Mouse (Mus musculus) stomach, embryonic 14.5 days (tissue): ENCODE results near the gene Klrb1b. TPM values are rescaled to one million over a fixed set of nuclear protein-coding genes. Genes with fewer than 3 reads are reported as not detected.
A peak's percentile ranks its signal among the peaks of the same experiment; 100 is the strongest.

Experiments
- ATAC-seq: fragments of 200-750 bp; cut with Nextera tagmentation; 2 replicates; pipeline ENCODE4 v1.8.0; 2017; ENCODE audit warnings: low read depth, moderate TSS enrichment; ENCODE audit not compliant: insufficient number of reproducible peaks, insufficient read depth, low FRiP score
- H3K27ac ChIP-seq: fragments of 300-500 bp; sonication (generic); 2 replicates; pipeline ENCODE4 v1.5.1; 2014; ENCODE audit warnings: mild to moderate bottlenecking, low read length, moderate library complexity, mixed read lengths
- H3K27me3 ChIP-seq: fragments of 300-500 bp; sonication (generic); 2 replicates; pipeline ENCODE4 v1.6.1; 2014; ENCODE audit warnings: low read length, control low read depth, mixed read lengths; ENCODE audit not compliant: control insufficient read depth, insufficient read depth
- H3K36me3 ChIP-seq: fragments of 300-500 bp; sonication (generic); 2 replicates; pipeline ENCODE4 v1.6.1; 2014; ENCODE audit warnings: mild to moderate bottlenecking, control low read depth, low read length, moderate library complexity, mixed read lengths; ENCODE audit not compliant: control insufficient read depth, insufficient read depth
- H3K4me1 ChIP-seq: fragments of 300-500 bp; sonication (generic); 2 replicates; pipeline ENCODE4 v1.6.1; 2014; ENCODE audit warnings: low read length, control low read depth, mixed read lengths; ENCODE audit not compliant: control insufficient read depth, insufficient read depth
- H3K4me2 ChIP-seq: fragments of 300-500 bp; sonication (generic); replicated peaks from 2 replicates; pipeline ENCODE4 v1.6.1; 2014; ENCODE audit warnings: low read depth, low read length, control low read depth
- H3K4me3 ChIP-seq: fragments of 300-500 bp; sonication (generic); 2 replicates; pipeline ENCODE4 v1.5.1; 2014; ENCODE audit warnings: low read depth, low read length, control low read depth
- H3K9ac ChIP-seq: fragments of 300-500 bp; sonication (generic); replicated peaks from 2 replicates; pipeline ENCODE4 v1.6.1; 2014; ENCODE audit warnings: low read depth, mild to moderate bottlenecking, control low read depth, low read length, moderate library complexity, mixed read lengths
- H3K9me3 ChIP-seq: fragments of 300-500 bp; sonication (generic); 2 replicates; pipeline ENCODE4 v1.6.1; 2016; ENCODE audit warnings: low read depth, low read length, control low read depth; ENCODE audit not compliant: control insufficient read depth
- WGBS: fragments of 180-500 bp; shearing (Covaris S2); extraction: QIAGEN DNeasy Blood & Tissue Kit; methylation state at CpG from one replicate; pipeline ENCODE4 v1.1.7; 2014; 5-methylcytosine and 5-hydroxymethylcytosine counted together
- polyA plus RNA-seq: library from polyadenylated mRNA; unstranded; fragments of >200 nt; fragmentation: Nextera tagmentation; extraction: Ambion mirVana; gene quantifications from 2 replicates; pipeline ENCODE4 v1.2.1, GENCODE M21; 2014

The Klrb1b gene
- 0.29 and 0.34 TPM in 2 replicates for polyA plus RNA-seq

DNA sequence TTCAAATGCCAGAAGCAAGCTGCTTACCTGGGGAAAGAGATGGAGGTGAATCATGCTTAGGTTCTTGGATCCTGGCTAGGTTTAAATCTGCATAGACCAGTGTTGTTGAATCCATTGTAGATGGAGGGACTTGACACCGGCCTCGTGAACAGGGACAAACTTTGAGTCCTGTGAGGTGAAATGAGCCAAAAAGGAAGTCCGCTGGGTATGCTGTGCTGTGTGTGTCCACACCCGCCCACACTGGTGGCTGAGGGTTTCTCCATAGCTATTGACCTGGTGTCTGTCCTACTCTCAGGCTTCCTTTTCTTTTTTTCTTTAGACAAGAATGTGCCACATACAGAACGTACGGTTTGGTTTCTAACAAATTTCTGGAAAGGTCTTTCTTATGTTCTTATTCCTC, at the start of gene Klrb1b, which contains the start of gene Gm44511:
TSS of gene Klrb1b (minus strand) at position 200 of the 400 bp plus-strand sequence.
TSS of gene Gm44511 (minus strand) at position 184 of the 400 bp plus-strand sequence.
- Histone ChIP-seq H3K4me2 (no peak within 1 kb of the TSS), H3K9ac (no peak within 1 kb of the TSS), H3K27me3 (no peaks in the 10 kb centered on the region), H3K4me3 (no peak within 1 kb of the TSS), H3K4me1 (no peaks in the 10 kb centered on the region), H3K9me3 (no peaks in the 10 kb centered on the region), H3K36me3 (no peaks in the 10 kb centered on the region), H3K27ac (no peak within 1 kb of the TSS)
- ATAC-seq, result no peak
- WGBS, result 85% methylated on average over 6 of the region's 6 CpGs

DNA sequence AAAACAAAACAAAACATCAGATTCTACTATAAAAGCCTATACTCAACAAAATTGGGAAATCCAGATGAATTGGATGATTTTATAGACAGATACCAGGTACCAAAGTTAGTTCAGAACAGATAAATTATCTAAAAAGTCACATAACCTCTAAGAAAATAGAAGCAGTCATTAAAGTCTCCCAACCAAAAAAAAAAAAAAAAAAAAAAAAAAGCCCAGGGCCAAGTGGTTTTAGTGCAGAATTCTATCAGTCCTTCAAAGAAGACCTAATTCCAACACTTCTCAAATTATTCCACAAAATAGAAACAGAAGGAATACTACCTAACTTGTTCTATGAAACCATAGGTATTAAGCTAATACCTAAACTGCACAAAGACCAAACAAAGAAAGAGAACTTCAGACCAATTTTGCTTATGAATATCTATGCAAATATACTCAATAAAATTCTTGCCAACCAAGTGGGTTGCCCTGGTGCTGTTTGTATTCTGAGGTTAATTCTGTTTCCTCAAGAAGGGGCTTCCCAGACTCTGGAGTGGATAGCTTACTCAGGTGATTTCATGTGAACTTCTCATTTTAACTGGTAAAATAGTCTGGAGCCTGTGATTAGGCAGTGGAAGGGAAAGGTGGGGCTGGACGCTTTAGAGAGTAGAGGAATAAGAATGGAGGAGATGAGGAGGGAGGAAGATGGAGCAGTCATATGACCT, 45.9 kb upstream of the Klrb1b start:
- no peak for ATAC-seq
- Histone ChIP-seq H3K9me3 (no peaks in the 10 kb centered on the region), H3K36me3 (no peaks in the 10 kb centered on the region), H3K4me1 (no peaks in the 10 kb centered on the region), H3K4me3 (no peak overlapping the region), H3K9ac (no peak overlapping the region), H3K4me2 (no peak overlapping the region), H3K27me3 (no peaks in the 10 kb centered on the region), H3K27ac (no peak overlapping the region)
- WGBS, result 76% methylated on average over 1 of the region's 1 CpGs

DNA sequence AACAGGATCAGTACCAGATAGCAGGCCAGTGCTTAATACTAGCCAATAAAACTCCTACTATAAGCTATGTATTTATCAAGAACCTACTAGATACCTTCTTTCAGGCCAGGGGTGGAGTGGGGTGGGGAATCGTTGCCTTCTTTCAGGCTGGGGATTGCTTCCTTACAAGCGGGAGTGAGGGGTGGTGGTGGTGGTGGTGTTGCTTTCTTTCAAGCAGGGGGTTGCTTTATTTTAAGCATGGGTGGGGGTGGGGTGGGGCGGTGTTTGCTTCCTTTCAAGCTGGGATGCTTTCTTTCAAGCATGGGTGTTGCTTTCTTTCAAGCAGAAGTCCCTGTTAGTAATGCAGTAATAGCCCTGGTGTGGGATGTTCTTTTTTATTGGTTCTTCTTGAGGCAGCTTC, 42.7 kb upstream of the Klrb1b start:
- H3K36me3 ChIP-seq, result no peaks in the 10 kb centered on the region
- 30% methylated on average over 3 of the region's 3 CpGs for WGBS
- no peak overlapping the region for H3K9ac ChIP-seq
- no peaks in the 10 kb centered on the region for H3K27me3 ChIP-seq
- no peak overlapping the region for H3K4me2 ChIP-seq
- ATAC-seq, result no peak
- H3K9me3 ChIP-seq, result no peaks in the 10 kb centered on the region
- H3K4me3 ChIP-seq, result no peak overlapping the region
- H3K27ac ChIP-seq, result no peak overlapping the region
- no peaks in the 10 kb centered on the region for H3K4me1 ChIP-seq

GRCm38 (mm10) chr6:128857976-128858375, 31.8 kb upstream of the Klrb1b start:
- H3K9me3 ChIP-seq, result no peaks in the 10 kb centered on the region
- H3K4me1 ChIP-seq, result no peaks in the 10 kb centered on the region
- 80% methylated on average over 2 of the region's 2 CpGs for WGBS
- no peak overlapping the region for H3K4me2 ChIP-seq
- no peaks in the 10 kb centered on the region for H3K36me3 ChIP-seq
- no peak overlapping the region for H3K27ac ChIP-seq
- H3K4me3 ChIP-seq, result no peak overlapping the region
- no peak for ATAC-seq
- no peak overlapping the region for H3K9ac ChIP-seq
- H3K27me3 ChIP-seq, result no peaks in the 10 kb centered on the region

GRCm38 (mm10) chr6:128856250-128856649, 30.1 kb upstream of the Klrb1b start:
- H3K9me3 ChIP-seq, result no peaks in the 10 kb centered on the region
- no peaks in the 10 kb centered on the region for H3K36me3 ChIP-seq
- no peak overlapping the region for H3K4me3 ChIP-seq
- peak; percentile 70; the same call in 1 of the 2 replicates for ATAC-seq
- WGBS, result 34% methylated on average over 5 of the region's 5 CpGs
- no peak overlapping the region for H3K27ac ChIP-seq
- H3K9ac ChIP-seq, result no peak overlapping the region
- no peaks in the 10 kb centered on the region for H3K27me3 ChIP-seq
- no peak overlapping the region for H3K4me2 ChIP-seq
- H3K4me1 ChIP-seq, result no peaks in the 10 kb centered on the region

GRCm38 (mm10) chr6:128855477-128855876, 29.3 kb upstream of the Klrb1b start:
- Histone ChIP-seq H3K9ac (no peak overlapping the region), H3K9me3 (no peaks in the 10 kb centered on the region), H3K27me3 (no peaks in the 10 kb centered on the region), H3K36me3 (no peaks in the 10 kb centered on the region), H3K4me2 (no peak overlapping the region), H3K27ac (no peak overlapping the region), H3K4me3 (no peak overlapping the region), H3K4me1 (no peaks in the 10 kb centered on the region)
- 45% methylated on average over 1 of the region's 1 CpGs for WGBS
- ATAC-seq, result no peak

DNA sequence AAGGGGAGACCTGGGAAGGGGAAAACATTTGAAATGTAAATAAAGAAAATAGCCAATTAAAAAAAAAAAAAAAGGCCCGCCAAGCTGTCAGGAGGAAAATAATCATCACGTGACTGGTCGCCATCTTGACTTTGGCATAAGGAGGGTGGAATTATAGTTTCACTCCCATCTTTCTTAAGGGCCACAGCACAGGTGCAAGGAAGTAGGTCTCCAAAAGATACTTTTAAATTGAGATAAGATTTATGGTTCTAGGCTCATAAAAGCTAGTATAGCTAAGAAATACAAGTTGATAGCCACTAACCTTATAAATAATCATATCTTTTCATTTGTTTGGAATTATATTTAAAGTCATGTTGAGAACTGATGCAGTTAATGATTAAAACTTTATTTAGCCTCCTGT, 28.8 kb upstream of the Klrb1b start:
- Histone ChIP-seq H3K27me3 (no peaks in the 10 kb centered on the region), H3K9ac (no peak overlapping the region), H3K27ac (no peak overlapping the region), H3K9me3 (no peaks in the 10 kb centered on the region), H3K4me2 (no peak overlapping the region), H3K36me3 (no peaks in the 10 kb centered on the region), H3K4me1 (no peaks in the 10 kb centered on the region), H3K4me3 (no peak overlapping the region)
- ATAC-seq, result no peak
- 91% methylated on average over 3 of the region's 3 CpGs for WGBS

DNA sequence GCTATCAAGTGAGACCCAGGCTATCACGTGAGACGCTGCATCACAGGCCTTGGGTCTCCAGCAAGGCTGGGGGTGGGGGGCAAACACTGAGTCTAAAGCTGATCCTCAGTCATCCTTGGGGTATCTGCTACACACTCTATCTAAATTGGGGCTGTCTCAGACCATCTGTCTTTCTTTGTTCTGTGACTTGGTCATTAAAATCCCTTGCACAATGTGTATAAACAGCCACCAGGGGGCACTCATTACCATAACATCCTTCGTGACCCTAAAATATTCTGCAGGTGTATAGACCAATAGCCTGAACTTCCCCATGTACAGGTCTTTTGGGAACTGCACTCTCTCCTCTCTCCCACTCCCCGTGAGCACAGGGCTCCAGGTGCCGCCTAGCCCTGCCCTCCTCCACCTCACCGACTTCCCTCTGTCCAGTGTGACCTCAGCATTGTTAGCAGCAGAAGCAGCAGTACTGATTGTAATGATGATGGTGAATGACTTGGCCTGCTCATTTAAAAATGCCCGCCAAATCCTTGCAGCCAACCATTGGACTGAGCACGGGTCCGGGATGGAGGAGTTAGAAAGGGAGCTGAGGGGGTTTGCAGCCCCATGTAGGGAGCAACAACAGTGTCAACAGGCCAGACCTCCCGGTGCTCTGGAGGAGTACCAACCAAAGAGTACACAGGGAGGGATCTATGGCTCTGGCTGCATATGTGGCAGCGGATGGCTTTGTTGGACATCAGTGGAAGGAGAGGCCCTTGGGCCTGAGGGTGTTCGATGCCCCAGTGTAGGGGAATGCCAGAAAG, 28.1 kb upstream of the Klrb1b start:
- H3K27ac ChIP-seq, result no peak overlapping the region
- H3K9ac ChIP-seq, result no peak overlapping the region
- H3K27me3 ChIP-seq, result no peaks in the 10 kb centered on the region
- no peaks in the 10 kb centered on the region for H3K9me3 ChIP-seq
- H3K4me2 ChIP-seq, result no peak overlapping the region
- 47% methylated on average over 12 of the region's 12 CpGs for WGBS
- ATAC-seq, result peak; percentile 60; the same call in 1 of the 2 replicates
- H3K36me3 ChIP-seq, result no peaks in the 10 kb centered on the region
- no peak overlapping the region for H3K4me3 ChIP-seq
- no peaks in the 10 kb centered on the region for H3K4me1 ChIP-seq
